Mouse (Mus musculus) spleen, adult 2 months (tissue): ENCODE measurements around the gene Uimc1. TPM values are rescaled to one million over a fixed set of nuclear protein-coding genes. Genes with fewer than 3 reads are reported as not detected.
"Not testable (repeated sequence)": the region's sequence is repeated elsewhere in the genome, so short reads cannot be mapped to it uniquely, and the experiment has no call there.

Source experiments
- DNase-seq, 2 experiments: peaks; one replicate each; pipeline versions ENCODE4 v3.0.0 to v3.0.0-alpha.2; 2012 to 2021; ENCODE audit warnings: low spot score in 2 of 2, low read depth in 1 of 2
- H3K27ac ChIP-seq: fragments of 200-500 bp; 2 replicates; pipeline ENCODE4 v1.5.1; 2012; ENCODE audit warnings: low read length, inconsistent platforms; ENCODE audit not compliant: insufficient read depth
- H3K27me3 ChIP-seq: fragments of 200-500 bp; 2 replicates; pipeline ENCODE4 v1.6.1; 2012; ENCODE audit warnings: mild to moderate bottlenecking, moderate library complexity, low read length, inconsistent platforms; ENCODE audit not compliant: control insufficient read depth, insufficient read depth
- H3K36me3 ChIP-seq: fragments of 200-500 bp; 2 replicates; pipeline ENCODE4 v1.6.1; 2012; ENCODE audit warnings: mild to moderate bottlenecking, low read length, inconsistent platforms; ENCODE audit not compliant: control insufficient read depth, insufficient read depth
- H3K4me1 ChIP-seq: fragments of 200-500 bp; 2 replicates; pipeline ENCODE4 v1.6.1; 2011; ENCODE audit warnings: inconsistent platforms; ENCODE audit not compliant: control insufficient read depth, insufficient read depth, insufficient read length
- H3K4me3 ChIP-seq: fragments of 200-500 bp; 2 replicates; pipeline ENCODE4 v1.5.1; 2011; ENCODE audit warnings: mild to moderate bottlenecking, inconsistent platforms; ENCODE audit not compliant: insufficient read depth, insufficient read length; ENCODE audit errors: extremely low read depth
- CTCF ChIP-seq: fragments of 200-500 bp; IDR thresholded peaks from 2 replicates; pipeline ENCODE4 v1.5.1; 2011; ENCODE audit warnings: mild to moderate bottlenecking, inconsistent platforms; ENCODE audit not compliant: insufficient read depth, insufficient read length, insufficient replicate concordance; ENCODE audit errors: extremely low read depth
- POLR2A ChIP-seq: fragments of 200-500 bp; IDR thresholded peaks from 2 replicates; pipeline ENCODE4 v1.6.1; 2011; ENCODE audit warnings: low read depth, low read length, inconsistent platforms
- WGBS: fragments of 180-500 bp; shearing (Covaris S2); methylation state at CpG from one replicate; pipeline ENCODE4 v1.1.7; 2018; 5-methylcytosine and 5-hydroxymethylcytosine counted together
- polyA plus RNA-seq: library from polyadenylated mRNA; depleted of rRNA; stranded (reverse); fragments of >200 nt; gene quantifications from 2 replicates; pipeline ENCODE4 v1.2.3, GENCODE M21; 2012

Gene Uimc1
- polyA plus RNA-seq, 1 experiment: 5.1 TPM

DNA sequence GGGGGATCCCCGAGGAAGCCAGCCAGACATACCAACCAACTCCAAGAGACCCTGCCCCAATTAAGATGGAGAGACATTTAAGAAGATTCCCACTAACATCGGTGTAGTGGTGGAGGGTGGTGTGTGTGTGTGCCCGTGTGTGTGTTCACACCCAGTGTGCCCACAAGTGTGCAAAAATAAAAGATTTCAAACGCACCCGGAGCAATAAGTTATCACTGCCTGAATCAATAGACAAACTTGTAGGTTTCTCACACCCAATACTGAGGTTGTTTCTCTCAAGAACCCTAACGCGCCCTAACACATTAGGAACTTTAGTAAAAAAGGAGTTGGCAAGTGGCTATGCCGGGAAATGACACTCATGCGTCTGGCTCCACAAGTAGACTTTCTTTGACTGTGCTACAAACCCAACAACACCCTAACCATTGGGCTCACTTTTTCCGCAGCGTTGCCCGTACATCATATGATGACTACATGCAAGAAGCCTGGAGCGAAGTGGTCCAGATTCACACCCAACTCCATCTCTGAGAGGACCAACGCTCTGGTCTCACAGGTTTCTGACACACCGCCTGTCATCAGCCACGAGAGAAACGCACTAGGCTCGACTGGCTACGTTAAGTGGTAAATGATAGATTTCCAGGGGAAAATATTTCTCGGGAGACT is 904 bp downstream of the Uimc1 start:
- 17% methylated on average over 20 of the region's 20 CpGs for WGBS
- Histone ChIP-seq H3K27me3 (no peaks in the 10 kb centered on the region), H3K4me1 (0 out of 2 replicates have a peak, but pooled peaks cover 2% of the 10 kb centered on the region), H3K4me3 (peak overlapping the region; percentile 77), H3K36me3 (no peaks in the 10 kb centered on the region), H3K27ac (peak overlapping the region; percentile 93)
- TF ChIP-seq POLR2A: no peak
- TF ChIP-seq CTCF: no peak
- peak; percentile 12 to 15 for DNase-seq

DNA sequence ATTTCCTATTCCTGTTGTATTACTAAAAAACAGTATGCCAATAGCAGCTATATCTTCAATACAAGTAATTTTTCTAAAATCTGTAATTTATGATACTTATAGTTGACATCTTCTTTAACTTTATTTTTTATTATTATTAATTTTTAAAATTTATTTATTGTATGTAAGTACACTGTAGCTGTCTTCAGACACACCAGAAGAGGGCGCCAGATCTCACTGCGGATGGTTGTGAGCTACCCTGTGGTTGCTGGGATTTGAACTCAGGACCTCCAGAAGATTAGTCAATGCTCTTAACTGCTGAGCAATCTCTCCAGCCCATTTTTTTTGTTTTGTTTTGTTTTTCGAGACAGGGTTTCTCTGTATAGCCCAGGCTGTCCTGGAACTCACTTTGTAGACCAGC is 2.3 kb downstream of the Uimc1 start:
- not testable (repeated sequence) for H3K36me3 ChIP-seq, H3K27me3 ChIP-seq, H3K27ac ChIP-seq, H3K4me3 ChIP-seq, H3K4me1 ChIP-seq, DNase-seq
- WGBS: 93% methylated on average over 3 of the region's 3 CpGs

DNA sequence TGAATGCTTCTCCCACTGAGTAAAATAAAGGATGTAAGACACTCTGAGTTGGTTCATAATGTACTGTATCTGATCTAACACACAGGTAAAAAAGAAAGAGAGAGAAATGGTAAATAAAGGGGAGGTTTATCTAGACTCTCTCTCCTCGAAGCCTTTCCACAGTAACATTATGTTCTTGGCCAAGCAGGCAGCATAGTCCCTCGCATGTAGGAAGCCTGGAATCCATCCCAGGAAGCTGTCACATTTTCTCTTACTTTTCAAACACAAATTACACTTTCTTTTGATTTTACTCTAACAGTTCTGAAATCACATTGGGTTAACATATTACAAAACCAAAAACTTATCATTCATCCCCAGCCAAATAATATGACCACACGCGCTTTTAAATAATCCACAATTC is 7.5 kb downstream of the Uimc1 start:
- Histone ChIP-seq H3K4me3 (no peak overlapping the region), H3K27ac (no peak overlapping the region), H3K36me3 (peaks cover 8% of the 10 kb centered on the region; the same call in 1 of the 2 replicates), H3K27me3 (no peaks in the 10 kb centered on the region), H3K4me1 (no peaks in the 10 kb centered on the region)
- no peak for TF ChIP-seq CTCF
- TF ChIP-seq POLR2A: no peak
- no peak for DNase-seq
- WGBS: 93% methylated on average over 4 of the region's 4 CpGs

DNA sequence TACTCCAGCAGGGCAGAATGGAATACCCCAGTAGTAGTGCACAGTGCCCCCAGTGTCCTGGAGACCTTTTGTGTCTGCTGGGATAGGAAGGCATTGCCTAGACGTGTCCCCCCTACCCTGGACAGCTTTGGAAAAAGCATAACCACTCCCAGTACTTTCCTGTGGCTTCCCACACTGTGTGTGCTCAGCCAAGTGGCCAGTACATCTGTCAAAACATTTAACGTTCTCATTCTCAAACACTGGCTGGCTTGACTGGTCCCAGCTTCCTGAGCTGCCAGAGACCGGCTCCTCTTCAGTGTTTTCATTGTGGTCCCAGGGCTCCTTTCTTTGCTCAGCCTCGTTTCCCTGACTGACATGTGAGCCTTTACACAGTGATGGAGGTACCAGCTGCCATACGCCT is 24.5 kb downstream of the Uimc1 start:
- no peak for DNase-seq
- peaks cover 17% of the 10 kb centered on the region; the same call in 1 of the 2 replicates for H3K36me3 ChIP-seq
- no peaks in the 10 kb centered on the region for H3K4me1 ChIP-seq
- TF ChIP-seq POLR2A (no peak), CTCF (no peak)
- H3K27ac ChIP-seq: no peak overlapping the region
- H3K27me3 ChIP-seq: no peaks in the 10 kb centered on the region
- no peak overlapping the region for H3K4me3 ChIP-seq
- WGBS: 85% methylated on average over 5 of the region's 5 CpGs

DNA sequence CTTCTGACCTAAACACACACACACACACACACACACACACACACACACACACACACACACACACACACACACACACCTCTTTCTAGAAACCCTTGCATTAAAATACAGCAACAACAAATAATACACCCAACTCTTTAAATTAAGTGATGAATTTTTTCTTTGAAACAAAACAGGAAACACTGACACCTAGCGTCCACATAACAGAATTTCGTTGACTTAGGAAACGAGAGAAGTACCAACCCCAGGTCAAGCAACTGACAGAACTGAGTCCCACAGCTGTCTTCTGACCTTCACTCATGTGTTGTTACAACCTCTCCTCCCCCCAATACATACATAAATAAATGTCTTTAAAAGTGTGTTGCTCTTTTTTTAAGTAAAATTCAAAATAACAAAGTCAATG is 28.8 kb downstream of the Uimc1 start:
- peak in 1 of 2 experiments; percentile 27 for DNase-seq
- TF ChIP-seq CTCF: no peak
- TF ChIP-seq POLR2A: no peak
- Histone ChIP-seq H3K4me3 (no peak overlapping the region), H3K27ac (no peak overlapping the region), H3K36me3 (peaks cover 11% of the 10 kb centered on the region; the same call in 1 of the 2 replicates), H3K4me1 (no peaks in the 10 kb centered on the region), H3K27me3 (no peaks in the 10 kb centered on the region)
- WGBS: under 1% methylated on average over 3 of the region's 3 CpGs

DNA sequence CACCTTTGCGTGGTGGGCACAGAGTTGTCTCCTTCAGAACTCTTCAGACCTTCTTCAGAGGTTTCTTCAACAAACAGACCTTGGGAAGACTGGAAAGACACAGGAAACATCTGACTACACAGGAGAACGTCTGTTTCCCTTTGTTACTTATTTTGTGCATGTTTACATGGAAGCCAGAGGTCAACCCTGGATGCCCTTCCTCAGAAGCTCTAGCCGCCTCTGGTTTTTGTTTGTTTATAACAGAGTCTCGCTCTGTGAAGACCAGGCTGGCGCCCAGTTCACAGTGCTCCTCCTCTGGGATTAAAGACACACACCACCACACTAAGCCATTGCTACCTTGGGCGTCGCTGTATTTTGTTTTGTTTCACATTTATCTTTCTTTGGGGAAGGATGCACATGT is 30.4 kb downstream of the Uimc1 start:
- 86% methylated on average over 7 of the region's 7 CpGs for WGBS
- Histone ChIP-seq H3K4me3 (no peak overlapping the region), H3K4me1 (no peaks in the 10 kb centered on the region), H3K27me3 (no peaks in the 10 kb centered on the region), H3K36me3 (peaks cover 3% of the 10 kb centered on the region; the same call in 1 of the 2 replicates), H3K27ac (no peak overlapping the region)
- DNase-seq: no peak
- no peak for TF ChIP-seq CTCF
- no peak for TF ChIP-seq POLR2A

DNA sequence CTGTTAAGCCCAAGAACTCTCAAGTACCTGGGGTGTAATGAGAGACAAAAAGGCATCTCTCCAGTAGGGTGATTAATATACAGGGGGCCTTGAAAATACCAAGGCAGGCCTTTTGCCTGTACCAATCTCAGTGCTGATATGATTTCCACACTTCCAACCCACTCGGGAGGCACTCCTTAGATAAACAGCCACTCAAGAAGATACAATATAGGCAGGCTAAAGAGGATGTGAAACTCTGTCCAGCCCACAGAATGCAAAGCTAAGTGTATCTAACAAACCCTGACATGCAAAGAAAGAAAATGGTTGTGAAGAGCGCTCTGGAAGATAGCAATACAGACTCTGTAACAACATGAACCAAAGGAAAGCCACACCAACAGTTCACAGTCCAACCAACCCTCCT is 36.8 kb downstream of the Uimc1 start:
- TF ChIP-seq CTCF: no peak
- TF ChIP-seq POLR2A: no peak
- Histone ChIP-seq H3K4me3 (no peak overlapping the region), H3K27ac (0 out of 2 replicates have a peak overlapping the region, but pooled peaks have one; percentile 47), H3K36me3 (peaks cover 5% of the 10 kb centered on the region), H3K27me3 (no peaks in the 10 kb centered on the region), H3K4me1 (peaks cover 8% of the 10 kb centered on the region)
- WGBS: 29% methylated on average over 2 of the region's 2 CpGs
- DNase-seq: peak; percentile 19 to 31
